Mouse (Mus musculus) forebrain, embryonic 12.5 days (tissue): ENCODE results near the gene Gng10. TPM values are rescaled to one million over a fixed set of nuclear protein-coding genes. Genes with fewer than 3 reads are reported as not detected.

Experiments
- ATAC-seq: fragments of 200-750 bp; cut with Nextera tagmentation; 2 replicates; pipeline ENCODE4 v1.8.0; 2017; ENCODE audit warnings: moderate TSS enrichment; ENCODE audit not compliant: low FRiP score
- H3K27ac ChIP-seq: fragments of 300-500 bp; sonication (generic); 2 replicates; pipeline ENCODE4 v1.5.1; 2016; ENCODE audit warnings: mild to moderate bottlenecking
- H3K27me3 ChIP-seq: fragments of 300-500 bp; sonication (generic); 2 replicates; pipeline ENCODE4 v1.6.1; 2016; ENCODE audit warnings: mild to moderate bottlenecking
- H3K36me3 ChIP-seq: fragments of 300-500 bp; sonication (generic); replicated peaks from 2 replicates; pipeline ENCODE4 v1.6.1; 2016; ENCODE audit warnings: mild to moderate bottlenecking
- H3K4me1 ChIP-seq: fragments of 300-500 bp; sonication (generic); 2 replicates; pipeline ENCODE4 v1.6.1; 2016
- H3K4me2 ChIP-seq: fragments of 300-500 bp; sonication (generic); 2 replicates; pipeline ENCODE4 v1.6.1; 2016; ENCODE audit warnings: mild to moderate bottlenecking, moderate library complexity
- H3K4me3 ChIP-seq: fragments of 300-500 bp; sonication (generic); replicated peaks from 2 replicates; pipeline ENCODE4 v1.5.1; 2016; ENCODE audit warnings: mild to moderate bottlenecking
- H3K9ac ChIP-seq: fragments of 300-500 bp; sonication (generic); 2 replicates; pipeline ENCODE4 v1.6.1; 2016; ENCODE audit warnings: mild to moderate bottlenecking
- H3K9me3 ChIP-seq: fragments of 300-500 bp; sonication (generic); 2 replicates; pipeline ENCODE4 v1.6.1; 2016
- WGBS: fragments of 180-500 bp; shearing (Covaris S2); methylation state at CpG from one replicate; pipeline ENCODE4 v1.1.7; 2016; 5-methylcytosine and 5-hydroxymethylcytosine counted together
- polyA plus RNA-seq: library from polyadenylated mRNA; unstranded; fragments of >200 nt; fragmentation: Nextera tagmentation; extraction: Ambion mirVana; gene quantifications from 2 replicates; pipeline ENCODE4 v1.2.1, GENCODE M21; 2016

The Gng10 gene
- polyA plus RNA-seq, 1 experiment from 2014 or later = 110 TPM

- Histone ChIP-seq H3K4me1 (peaks cover 7% of the 10 kb centered on the region; the same call in 1 of the 2 replicates), H3K27ac (peak overlapping the region; percentile 86; the same call in 1 of the 2 replicates), H3K36me3 (no peaks in the 10 kb centered on the region), H3K27me3 (no peaks in the 10 kb centered on the region), H3K9me3 (no peaks in the 10 kb centered on the region), H3K9ac (peak overlapping the region; percentile 82), H3K4me2 (peak overlapping the region; percentile 68), H3K4me3 (peak overlapping the region; percentile 80)
- ATAC-seq = peak; percentile 47; the same call in 1 of the 2 replicates
- 57% methylated on average over 18 of the region's 18 CpGs for WGBS
These were observed 980 bp downstream of the Gng10 start for GRCm38 (mm10) chr4:59035786-59036350.

GRCm38 (mm10) chr4:59036490-59037127 is 1.7 kb downstream of the Gng10 start:
- H3K9ac ChIP-seq = no peak overlapping the region
- no peak overlapping the region for H3K27ac ChIP-seq
- H3K4me1 ChIP-seq = peaks cover 7% of the 10 kb centered on the region; the same call in 1 of the 2 replicates
- H3K9me3 ChIP-seq = no peaks in the 10 kb centered on the region
- H3K27me3 ChIP-seq = no peaks in the 10 kb centered on the region
- no peak overlapping the region for H3K4me3 ChIP-seq
- WGBS = 49% methylated on average over 13 of the region's 13 CpGs
- H3K36me3 ChIP-seq = no peaks in the 10 kb centered on the region
- ATAC-seq = peak; percentile 40; the same call in 1 of the 2 replicates
- no peak overlapping the region; the same call in 1 of the 2 replicates for H3K4me2 ChIP-seq

DNA sequence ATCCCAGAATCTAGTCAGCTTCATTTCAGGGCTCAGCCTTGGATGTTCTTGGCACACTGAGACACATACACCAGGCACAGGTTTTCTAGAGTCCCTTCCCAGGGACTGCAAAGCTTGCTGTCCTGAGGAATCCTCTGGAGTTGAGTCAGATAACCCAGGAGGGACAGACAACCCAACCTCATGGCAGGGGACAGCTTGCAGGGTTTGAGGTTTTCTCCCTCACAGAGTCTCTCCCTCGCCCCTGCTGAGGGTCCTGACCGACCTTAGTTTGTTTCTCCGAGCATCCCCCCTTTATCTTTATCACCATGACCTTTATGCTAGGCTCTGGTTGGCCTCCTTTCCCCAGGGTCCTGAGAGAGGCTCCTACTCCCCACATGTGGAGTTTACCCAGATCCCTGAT is 2.6 kb downstream of the Gng10 start:
- no peak for ATAC-seq
- no peak overlapping the region for H3K4me2 ChIP-seq
- no peak overlapping the region for H3K4me3 ChIP-seq
- no peak overlapping the region for H3K27ac ChIP-seq
- no peaks in the 10 kb centered on the region for H3K9me3 ChIP-seq
- H3K27me3 ChIP-seq = no peaks in the 10 kb centered on the region
- 88% methylated on average over 3 of the region's 3 CpGs for WGBS
- peaks cover 7% of the 10 kb centered on the region; the same call in 1 of the 2 replicates for H3K4me1 ChIP-seq
- H3K36me3 ChIP-seq = no peaks in the 10 kb centered on the region
- no peak overlapping the region for H3K9ac ChIP-seq

GRCm38 (mm10) chr4:59040397-59041287 is 5.8 kb downstream of the Gng10 start:
- ATAC-seq = no peak
- H3K4me3 ChIP-seq = no peak overlapping the region
- 91% methylated on average over 11 of the region's 11 CpGs for WGBS
- no peak overlapping the region for H3K9ac ChIP-seq
- no peak overlapping the region for H3K4me2 ChIP-seq
- H3K4me1 ChIP-seq = peaks cover 5% of the 10 kb centered on the region; the same call in 1 of the 2 replicates
- no peaks in the 10 kb centered on the region for H3K9me3 ChIP-seq
- no peaks in the 10 kb centered on the region for H3K36me3 ChIP-seq
- H3K27me3 ChIP-seq = no peaks in the 10 kb centered on the region
- H3K27ac ChIP-seq = no peak overlapping the region

DNA sequence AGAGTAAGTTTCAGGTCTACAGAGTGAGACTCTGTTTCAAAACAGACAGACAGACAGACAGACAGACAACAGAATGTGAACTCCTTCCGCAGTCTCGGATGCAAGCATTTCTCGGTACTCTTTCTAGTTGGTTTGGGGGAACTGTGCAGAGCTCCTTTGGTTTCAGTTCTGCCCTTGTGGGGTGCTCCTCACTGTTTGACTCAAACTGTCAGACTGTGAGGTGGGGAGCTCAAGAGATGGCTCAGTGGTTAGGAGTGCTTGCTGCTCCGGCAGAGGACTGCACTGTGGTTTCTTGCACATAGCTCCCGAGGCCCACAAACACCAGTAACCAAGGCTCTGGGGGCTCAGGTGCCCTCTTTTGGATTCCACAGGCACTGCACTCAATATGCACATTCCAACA is 8.2 kb downstream of the Gng10 start:
- Histone ChIP-seq H3K9me3 (no peaks in the 10 kb centered on the region), H3K27me3 (no peaks in the 10 kb centered on the region), H3K9ac (no peak overlapping the region), H3K4me2 (no peak overlapping the region), H3K4me1 (0 out of 2 replicates have a peak, but pooled peaks cover 6% of the 10 kb centered on the region), H3K36me3 (no peaks in the 10 kb centered on the region), H3K27ac (no peak overlapping the region), H3K4me3 (no peak overlapping the region)
- 97% methylated on average over 5 of the region's 5 CpGs for WGBS
- no peak for ATAC-seq

DNA sequence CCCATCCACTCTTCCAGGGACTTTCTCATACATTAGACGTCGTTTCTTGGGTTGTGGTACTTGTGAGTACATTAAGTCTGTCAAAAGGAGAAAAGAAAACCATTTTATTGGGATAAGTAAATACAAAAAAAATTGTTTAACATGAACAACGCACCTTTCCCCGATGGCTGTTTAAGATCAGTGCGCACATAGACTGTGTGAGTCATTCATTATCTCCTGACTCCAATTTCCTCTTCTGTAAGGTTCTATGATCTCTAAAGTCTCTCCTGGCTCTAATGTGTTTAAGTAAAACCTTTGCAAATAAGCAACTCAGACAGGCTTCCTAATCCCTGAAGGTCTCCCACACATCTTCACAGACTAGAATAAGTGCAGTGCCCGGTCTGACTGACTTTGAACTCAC is 9.0 kb downstream of the Gng10 start:
- Histone ChIP-seq H3K4me2 (no peak overlapping the region), H3K9ac (no peak overlapping the region), H3K4me3 (no peak overlapping the region), H3K27ac (no peak overlapping the region), H3K36me3 (no peaks in the 10 kb centered on the region), H3K4me1 (0 out of 2 replicates have a peak, but pooled peaks cover 6% of the 10 kb centered on the region), H3K9me3 (no peaks in the 10 kb centered on the region), H3K27me3 (no peaks in the 10 kb centered on the region)
- WGBS = 93% methylated on average over 6 of the region's 6 CpGs
- ATAC-seq = no peak

DNA sequence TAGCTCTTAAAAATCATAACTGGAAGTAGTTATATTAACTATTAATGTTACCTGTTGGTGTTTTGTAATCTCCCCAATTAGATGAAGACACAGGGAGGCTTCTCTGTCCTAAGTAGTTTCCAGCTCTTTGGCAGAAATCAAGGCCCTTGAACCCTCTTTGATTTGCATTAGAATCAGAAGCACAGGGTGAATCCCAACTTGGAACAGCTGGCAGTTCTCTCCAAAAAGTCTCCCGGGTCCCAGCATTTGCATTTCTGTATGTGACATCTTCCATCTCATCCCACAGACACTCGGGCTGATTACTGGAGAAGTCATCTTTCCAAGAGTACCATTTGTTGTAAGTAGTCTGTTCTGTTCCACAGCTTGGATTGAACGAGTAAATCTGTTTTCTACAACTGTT is 12.3 kb downstream of the Gng10 start:
- Histone ChIP-seq H3K27me3 (no peaks in the 10 kb centered on the region), H3K4me2 (no peak overlapping the region), H3K9ac (no peak overlapping the region), H3K36me3 (no peaks in the 10 kb centered on the region), H3K27ac (no peak overlapping the region), H3K9me3 (no peaks in the 10 kb centered on the region), H3K4me3 (no peak overlapping the region), H3K4me1 (0 out of 2 replicates have a peak, but pooled peaks cover 6% of the 10 kb centered on the region)
- WGBS = 27% methylated on average over 3 of the region's 3 CpGs
- no peak for ATAC-seq

GRCm38 (mm10) chr4:59051081-59051480 is 16.2 kb downstream of the Gng10 start:
- Histone ChIP-seq H3K27ac (no peak overlapping the region), H3K4me1 (0 out of 2 replicates have a peak, but pooled peaks cover 6% of the 10 kb centered on the region), H3K9me3 (no peaks in the 10 kb centered on the region), H3K36me3 (no peaks in the 10 kb centered on the region), H3K4me2 (no peak overlapping the region), H3K9ac (no peak overlapping the region), H3K4me3 (no peak overlapping the region), H3K27me3 (no peaks in the 10 kb centered on the region)
- ATAC-seq = no peak
- WGBS = 89% methylated on average over 1 of the region's 1 CpGs

DNA sequence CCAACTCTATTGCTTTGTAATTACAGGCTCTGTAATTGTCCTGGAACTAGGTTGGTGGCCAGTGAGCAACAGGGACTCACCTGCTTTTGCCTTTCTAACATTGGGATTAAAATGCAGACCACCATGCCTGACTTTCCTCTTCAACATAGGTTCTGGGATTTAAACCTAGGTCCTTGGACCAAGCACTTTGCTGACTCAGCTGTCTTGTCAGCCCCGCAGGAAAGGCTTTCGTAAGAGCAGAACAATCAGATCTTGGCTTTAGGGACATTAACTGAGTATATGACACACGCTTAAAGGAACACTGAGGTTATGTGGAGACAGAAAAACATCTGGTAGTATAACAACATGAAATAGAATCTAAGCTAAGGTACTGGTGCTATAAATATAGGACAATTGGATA is 23.0 kb downstream of the Gng10 start:
- 89% methylated on average over 3 of the region's 3 CpGs for WGBS
- Histone ChIP-seq H3K27me3 (no peaks in the 10 kb centered on the region), H3K4me1 (no peaks in the 10 kb centered on the region), H3K36me3 (no peaks in the 10 kb centered on the region), H3K9ac (no peak overlapping the region), H3K9me3 (no peaks in the 10 kb centered on the region), H3K4me3 (no peak overlapping the region), H3K4me2 (no peak overlapping the region), H3K27ac (no peak overlapping the region)
- ATAC-seq = no peak

DNA sequence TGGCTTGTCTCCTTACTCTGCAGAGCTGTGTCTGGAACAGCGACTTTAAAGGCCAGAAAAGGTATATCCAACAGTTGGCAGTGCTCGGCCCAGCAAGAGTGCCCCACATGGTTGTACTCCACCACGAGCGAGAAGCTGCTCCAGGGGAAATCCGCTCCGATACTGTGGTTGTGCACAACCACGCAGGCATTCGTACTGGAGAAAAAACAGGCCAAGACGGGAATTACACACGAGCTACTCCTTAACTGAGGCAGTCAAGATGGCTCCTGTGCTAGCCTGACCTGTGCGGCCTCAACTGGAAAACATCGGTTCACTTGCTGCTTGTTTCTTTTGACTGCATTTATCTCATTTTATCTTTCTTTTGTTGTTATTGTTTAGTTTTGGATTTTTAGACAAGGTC is 27.6 kb downstream of the Gng10 start:
- no peak overlapping the region for H3K4me3 ChIP-seq
- no peak for ATAC-seq
- no peaks in the 10 kb centered on the region for H3K9me3 ChIP-seq
- no peak overlapping the region for H3K4me2 ChIP-seq
- no peaks in the 10 kb centered on the region for H3K27me3 ChIP-seq
- no peaks in the 10 kb centered on the region for H3K36me3 ChIP-seq
- H3K27ac ChIP-seq = no peak overlapping the region
- WGBS = 77% methylated on average over 12 of the region's 12 CpGs
- no peaks in the 10 kb centered on the region for H3K4me1 ChIP-seq
- H3K9ac ChIP-seq = no peak overlapping the region

DNA sequence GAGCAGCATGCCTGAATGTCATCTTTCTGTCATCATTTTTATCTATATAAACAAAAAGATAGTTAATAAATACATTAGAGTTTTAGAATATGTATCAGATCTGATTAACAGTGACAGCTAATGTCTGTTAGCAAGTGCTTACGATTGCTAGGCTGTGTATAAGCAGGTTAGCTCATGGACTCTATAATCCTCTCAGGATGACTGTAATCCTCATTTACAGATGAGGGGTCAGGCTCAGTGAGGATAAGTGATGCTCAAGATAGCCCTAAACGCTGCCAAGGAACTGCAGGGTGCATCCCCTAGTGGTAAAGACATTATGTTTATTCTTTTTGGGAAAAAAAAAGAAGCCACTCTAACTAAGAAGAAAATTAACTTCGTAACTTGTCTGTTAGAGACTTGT is 34.4 kb downstream of the Gng10 start:
- 49% methylated on average over 3 of the region's 3 CpGs for WGBS
- no peak for ATAC-seq
- Histone ChIP-seq H3K9me3 (no peaks in the 10 kb centered on the region), H3K4me1 (no peaks in the 10 kb centered on the region), H3K4me2 (no peak overlapping the region), H3K36me3 (no peaks in the 10 kb centered on the region), H3K27ac (no peak overlapping the region), H3K4me3 (no peak overlapping the region), H3K27me3 (no peaks in the 10 kb centered on the region), H3K9ac (no peak overlapping the region)

DNA sequence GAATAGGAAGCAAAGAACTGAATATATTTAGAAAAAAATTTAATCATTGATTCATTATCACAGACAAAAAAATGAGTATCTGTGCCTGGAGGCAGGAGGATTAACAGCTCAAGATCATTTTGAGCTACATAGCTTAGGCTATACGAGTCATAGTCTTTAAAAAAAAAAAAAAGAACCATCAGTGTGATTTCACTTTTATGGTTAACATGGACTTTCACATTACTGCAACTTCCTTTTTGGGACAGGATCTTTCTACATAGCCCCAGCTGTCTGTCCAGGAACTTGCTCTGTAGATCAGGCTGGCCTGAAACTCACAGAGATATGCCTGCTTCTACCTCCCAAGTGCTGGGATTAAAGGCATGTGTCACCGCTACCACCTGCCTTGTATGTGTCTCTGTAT is 48.5 kb downstream of the Gng10 start:
- 87% methylated on average over 2 of the region's 2 CpGs for WGBS
- Histone ChIP-seq H3K4me3 (no peak overlapping the region), H3K27ac (no peak overlapping the region), H3K36me3 (no peaks in the 10 kb centered on the region), H3K4me2 (no peak overlapping the region), H3K4me1 (no peaks in the 10 kb centered on the region), H3K9me3 (no peaks in the 10 kb centered on the region), H3K9ac (no peak overlapping the region), H3K27me3 (no peaks in the 10 kb centered on the region)
- ATAC-seq = no peak
